Mouse (Mus musculus): ENCODE measurements around the gene Ap1m2.

GRCm38 (mm10) chr9:21248326-21248725 is 63.8 kb downstream of the Ap1m2 start, which contains the start of gene S1pr5:
- TF ChIP-seq MAFK (IDR thresholded peaks at IDR 0.05; ENCODE audit: insufficient read depth, low read depth, low read length): no peak
- no peak for TF ChIP-seq HCFC1 (IDR thresholded peaks at IDR 0.05; ENCODE audit: borderline replicate concordance, insufficient read depth, low read length)
- TF ChIP-seq CHD2 (IDR thresholded peaks at IDR 0.05; ENCODE audit: low read depth, low read length): no peak
- no peak for TF ChIP-seq ZC3H11A (IDR thresholded peaks at IDR 0.05; ENCODE audit: borderline replicate concordance, low read depth, low read length)
- no peak for TF ChIP-seq ZNF384 (IDR thresholded peaks at IDR 0.05; ENCODE audit: low read depth, low read length)
